Mouse (Mus musculus) testis, adult 2 months (tissue): Measurements from ENCODE around the gene Dab2.

Experiments
- CTCF ChIP-seq: fragments of 200-500 bp; IDR thresholded peaks from 2 replicates; pipeline ENCODE4 v1.5.1; 2012; ENCODE audit warnings: low read depth, mild to moderate bottlenecking, inconsistent platforms, low read length, moderate library complexity; ENCODE audit not compliant: control insufficient read depth, insufficient read depth, insufficient replicate concordance
- POLR2A ChIP-seq: fragments of 200-500 bp; IDR thresholded peaks from 2 replicates; pipeline ENCODE4 v1.6.1; 2012; ENCODE audit warnings: low read depth, mild to moderate bottlenecking, inconsistent platforms, low read length, moderate library complexity; ENCODE audit not compliant: control insufficient read depth

DNA sequence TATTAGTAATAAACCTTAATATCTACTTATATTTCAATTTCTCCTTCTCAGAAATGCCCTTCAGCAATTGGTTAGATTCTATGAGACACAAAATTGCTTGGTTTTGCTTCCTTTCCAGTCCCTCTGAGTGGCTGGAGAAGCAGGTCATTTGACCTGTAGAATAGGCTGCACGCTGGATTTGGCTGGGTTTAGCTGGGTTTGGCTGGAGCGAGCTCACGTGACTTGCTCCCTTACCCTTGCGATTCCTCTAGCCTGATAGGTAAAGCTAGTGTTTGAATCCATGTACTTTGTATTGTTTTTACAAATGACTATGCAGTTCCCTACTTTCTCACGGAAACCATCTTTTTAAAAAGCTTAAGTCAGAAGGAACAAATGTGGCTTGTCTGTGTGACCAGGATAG is 76.4 kb downstream of the Dab2 start:
- no peak for TF ChIP-seq POLR2A
- no peak for TF ChIP-seq CTCF
